Mouse (Mus musculus): ENCODE measurements around the gene Cpne1.

GRCm38 (mm10) chr2:156089799-156090198 lies 22.0 kb downstream of the Cpne1 start:
- TF ChIP-seq CTCF (IDR thresholded peaks at IDR 0.05; ENCODE audit: control insufficient read depth, insufficient read depth, insufficient replicate concordance, low read depth, low read length) (no peak), POLR2A (IDR thresholded peaks at IDR 0.05; ENCODE audit: control insufficient read depth, low read depth, low read length) (no peak)

Measured in testis, adult 2 months (tissue).